Mouse (Mus musculus): ENCODE data around the gene Olfr1512. TPM values are rescaled to one million over a fixed set of nuclear protein-coding genes. Genes with fewer than 3 reads are reported as not detected.

The Olfr1512 gene
- total RNA-seq, 2 experiments from 2014 or later, result not detected

Other genes starting within 250 kb of the Olfr1512 start
- 84.0 and 91.8 TPM in 2 replicates for gene Supt16, start 181.8 kb downstream of the Olfr1512 start, total RNA-seq (2015; ENCODE audit: low replicate concordance)
- gene Supt16, start 181.8 kb downstream of the Olfr1512 start, total RNA-seq (2017; ENCODE audit: low replicate concordance), result 174 and 231 TPM in 2 replicates
- 53.0 and 95.2 TPM in 2 replicates for gene Chd8, start 121.4 kb downstream of the Olfr1512 start, total RNA-seq (2015; ENCODE audit: low replicate concordance)
- 69.4 and 84.6 TPM in 2 replicates for gene Chd8, start 121.4 kb downstream of the Olfr1512 start, total RNA-seq (2017; ENCODE audit: low replicate concordance)
- gene Tox4, start 100.0 kb downstream of the Olfr1512 start, total RNA-seq (2015; ENCODE audit: low replicate concordance), result 14.7 and 27.0 TPM in 2 replicates
- gene Tox4, start 100.0 kb downstream of the Olfr1512 start, total RNA-seq (2017; ENCODE audit: low replicate concordance), result 20.1 and 20.3 TPM in 2 replicates
- gene Rab2b, start 99.6 kb downstream of the Olfr1512 start, total RNA-seq (2015; ENCODE audit: low replicate concordance), result 5.4 and 6.3 TPM in 2 replicates
- gene Rab2b, start 99.6 kb downstream of the Olfr1512 start, total RNA-seq (2017; ENCODE audit: low replicate concordance), result 2.7 and 9.2 TPM in 2 replicates
- 12.2 and 24.9 TPM in 2 replicates for gene Mettl3, start 74.0 kb downstream of the Olfr1512 start, total RNA-seq (2015; ENCODE audit: low replicate concordance)
- gene Mettl3, start 74.0 kb downstream of the Olfr1512 start, total RNA-seq (2017; ENCODE audit: low replicate concordance), result 22.7 and 38.7 TPM in 2 replicates
- gene Sall2, start 50.4 kb downstream of the Olfr1512 start, total RNA-seq (2015; ENCODE audit: low replicate concordance), result 1.1 TPM in 1 of 2 replicates, not detected in the other
- 0.13 and 0.30 TPM in 2 replicates for gene Sall2, start 50.4 kb downstream of the Olfr1512 start, total RNA-seq (2017; ENCODE audit: low replicate concordance)
- gene Olfr1513, start 22.8 kb downstream of the Olfr1512 start, total RNA-seq (2015; ENCODE audit: low replicate concordance), result not detected in 2 replicates
- not detected in 2 replicates for gene Olfr1513, start 22.8 kb downstream of the Olfr1512 start, total RNA-seq (2017; ENCODE audit: low replicate concordance)
- gene Olfr1511, start 18.2 kb upstream of the Olfr1512 start, total RNA-seq (2015; ENCODE audit: low replicate concordance), result not detected in 2 replicates
- not detected in 2 replicates for gene Olfr1511, start 18.2 kb upstream of the Olfr1512 start, total RNA-seq (2017; ENCODE audit: low replicate concordance)
- not detected in 2 replicates for gene Olfr1510, start 35.2 kb upstream of the Olfr1512 start, total RNA-seq (2015; ENCODE audit: low replicate concordance)
- gene Olfr1510, start 35.2 kb upstream of the Olfr1512 start, total RNA-seq (2017; ENCODE audit: low replicate concordance), result not detected in 2 replicates
- not detected in 2 replicates for gene Olfr1509, start 63.8 kb upstream of the Olfr1512 start, total RNA-seq (2015; ENCODE audit: low replicate concordance)
- not detected in 2 replicates for gene Olfr1509, start 63.8 kb upstream of the Olfr1512 start, total RNA-seq (2017; ENCODE audit: low replicate concordance)
- gene Olfr1508, start 88.3 kb upstream of the Olfr1512 start, total RNA-seq (2015; ENCODE audit: low replicate concordance), result not detected in 2 replicates
- gene Olfr1508, start 88.3 kb upstream of the Olfr1512 start, total RNA-seq (2017; ENCODE audit: low replicate concordance), result not detected in 2 replicates
- gene Olfr1507, start 116.6 kb upstream of the Olfr1512 start, total RNA-seq (2015; ENCODE audit: low replicate concordance), result not detected in 2 replicates
- not detected in 2 replicates for gene Olfr1507, start 116.6 kb upstream of the Olfr1512 start, total RNA-seq (2017; ENCODE audit: low replicate concordance)